Mouse (Mus musculus) bone marrow, adult 2 months (tissue): ENCODE data around the gene Vwa5b2.
A peak's percentile ranks its signal among the peaks of the same experiment; 100 is the strongest.

Source experiments
- CTCF ChIP-seq: fragments of 200-500 bp; IDR thresholded peaks from 2 replicates; pipeline ENCODE4 v1.5.1; 2011; ENCODE audit warnings: low read length, control low read depth; ENCODE audit not compliant: control insufficient read depth, insufficient read depth
- POLR2A ChIP-seq: fragments of 200-500 bp; IDR thresholded peaks from 2 replicates; pipeline ENCODE4 v1.6.1; 2011; ENCODE audit warnings: low read depth, mild to moderate bottlenecking, control low read depth, low read length, borderline replicate concordance; ENCODE audit not compliant: control insufficient read depth

DNA sequence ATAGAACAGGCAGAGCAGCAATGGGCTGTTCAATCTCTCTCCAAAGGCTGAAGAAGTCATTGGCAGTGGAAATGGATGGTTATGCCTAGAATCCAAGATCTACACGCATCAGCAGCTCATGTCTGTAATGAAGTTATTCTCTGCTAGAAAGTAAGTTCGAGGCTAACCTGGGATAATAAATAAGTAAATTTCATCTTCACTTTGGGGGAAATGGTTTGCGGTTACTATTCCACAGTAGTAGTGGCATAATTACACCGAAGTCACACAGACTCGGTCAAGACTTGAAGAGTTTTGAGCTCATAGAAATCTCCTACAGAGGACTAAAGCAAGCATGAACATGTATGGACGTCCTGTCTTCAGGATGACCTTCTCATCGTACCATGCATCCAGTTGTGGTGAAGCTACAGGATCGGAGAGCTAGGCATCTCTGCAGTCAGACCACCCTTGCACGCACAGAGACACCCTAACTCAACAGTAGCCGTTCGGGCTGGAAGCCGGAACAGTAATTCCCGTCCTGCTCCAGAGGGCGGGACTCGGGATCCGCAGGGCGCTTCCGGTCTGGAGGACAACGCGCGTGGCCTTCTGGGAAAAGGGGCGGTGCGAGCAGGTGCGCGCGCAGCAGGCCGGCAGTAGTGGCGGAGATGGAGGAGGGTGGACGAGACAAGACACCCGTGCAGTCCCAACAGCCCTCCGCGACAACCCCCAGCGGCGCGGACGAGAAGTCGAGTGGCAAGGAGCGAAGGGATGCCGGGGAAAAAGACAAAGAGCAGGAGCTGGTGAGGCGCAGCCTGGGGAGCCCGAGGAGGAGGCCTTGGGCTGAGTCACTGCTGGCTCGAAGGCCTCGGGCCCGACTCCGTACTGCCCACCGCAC lies 62.0 kb downstream of the Vwa5b2 start, which contains the start of gene Psmd2:
- TF ChIP-seq CTCF (no peak), POLR2A (peak; percentile 90; the same call in 1 of the 2 replicates)
